Mouse (Mus musculus): ENCODE measurements at regions not wholly inside any gene's neighbourhood (a gene's known extent, or its start where the extent isn't known, plus 50 kb on each side); places are given as distances from the start of the nearest gene placed in this dataset.

DNA sequence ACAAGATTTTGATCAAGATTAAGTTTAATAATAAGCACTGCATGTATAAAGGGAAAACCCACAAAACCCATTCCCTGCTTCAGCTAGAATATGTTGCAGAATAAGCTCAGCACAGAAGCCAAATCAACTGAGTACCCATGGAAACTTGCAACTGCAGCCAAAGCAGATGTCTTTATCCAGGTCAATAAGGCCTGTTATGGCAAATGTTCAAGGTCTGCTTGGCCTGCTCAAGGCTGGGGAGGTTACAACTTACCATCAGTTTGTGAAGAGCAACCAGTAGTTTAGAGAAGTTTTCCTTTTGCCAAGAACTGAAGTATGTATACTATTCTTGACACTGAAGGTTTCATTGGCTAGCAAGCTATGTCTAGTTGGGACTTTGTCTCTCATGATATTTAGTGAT, 78.3 kb upstream of the Mrgprb4 start:
- intact Hi-C loops (cut with DNase I), result loop anchor here (5.0 kb wide), 1 partner anchor 35 kb away; no protein-coding TSS in a partner anchor
- DNase-seq, result no peak

- DNase-seq, result no peak
- intact Hi-C loops (cut with DNase I), result no loop called here
These were observed 62.4 kb upstream of the Mrgprb4 start for GRCm38 (mm10) chr7:48261511-48261910.

Measured in heart, postnatal 36 days (tissue).